Mouse (Mus musculus): ENCODE data around the gene Atp8a1. TPM values are rescaled to one million over a fixed set of nuclear protein-coding genes. Genes with fewer than 3 reads are reported as not detected.

The Atp8a1 gene
- total RNA-seq (2021) (10 to 100 TPM; 17.0 to 23.5 TPM), polyA plus RNA-seq (2012; rRNA removed) (77.8 and 92.0 TPM in 2 replicates)
- long read RNA-seq, full-length matches to known transcripts: 3 of 4 reads
- long read RNA-seq, partial matches to known transcripts: 1 of 4 reads
- long read RNA-seq, other reads (novel, unspliced or antisense): 0 of 4 reads

DNA sequence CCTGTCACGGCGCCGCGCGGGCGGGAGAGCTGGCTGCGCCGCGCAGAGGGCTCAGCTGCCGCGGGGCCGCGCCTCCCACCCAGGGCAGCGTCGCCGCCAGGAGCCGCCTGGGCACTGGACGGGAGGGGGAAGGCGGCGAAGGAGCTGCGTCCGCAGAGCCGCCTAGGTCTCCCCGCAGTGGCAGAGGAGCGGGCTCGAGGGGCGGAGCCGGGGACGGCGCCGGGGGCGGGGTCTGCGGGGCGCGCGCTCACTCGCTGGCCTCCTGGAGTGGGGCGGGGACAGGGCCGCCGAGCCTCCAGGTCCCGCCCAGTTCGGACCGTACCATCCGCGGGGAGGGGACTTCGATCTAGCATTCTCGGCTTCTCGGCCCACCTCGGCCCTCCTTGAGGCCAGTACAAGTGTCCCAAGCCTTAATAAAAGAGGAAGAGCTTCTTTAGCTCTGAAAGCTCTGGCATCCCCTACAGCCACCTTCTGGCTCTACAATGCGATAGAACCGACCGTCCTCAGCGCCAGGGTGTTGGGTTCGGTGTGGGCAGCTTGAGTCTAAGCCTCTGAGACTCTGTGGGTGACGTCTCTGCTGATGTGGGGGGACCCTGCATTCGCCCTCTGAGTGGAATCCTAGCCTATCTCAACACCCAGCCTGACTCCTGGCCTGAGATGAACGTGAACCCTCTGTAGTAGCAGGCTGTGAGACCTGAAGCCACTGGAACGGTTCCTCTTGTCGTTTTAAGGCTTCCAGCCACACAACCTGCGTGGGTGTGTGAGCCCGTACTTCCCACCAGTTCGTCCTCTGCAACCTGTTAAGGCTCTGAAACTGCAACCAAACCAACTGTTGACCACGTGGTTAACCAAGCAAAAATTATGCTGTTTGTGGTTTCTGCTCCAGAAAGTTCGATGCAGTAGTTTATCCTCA lies at the start of gene Atp8a1:
Atp8a1 (minus strand) TSS at position 182 of the 913 bp plus-strand sequence.
- DNase-seq: peak; percentile 100

DNA sequence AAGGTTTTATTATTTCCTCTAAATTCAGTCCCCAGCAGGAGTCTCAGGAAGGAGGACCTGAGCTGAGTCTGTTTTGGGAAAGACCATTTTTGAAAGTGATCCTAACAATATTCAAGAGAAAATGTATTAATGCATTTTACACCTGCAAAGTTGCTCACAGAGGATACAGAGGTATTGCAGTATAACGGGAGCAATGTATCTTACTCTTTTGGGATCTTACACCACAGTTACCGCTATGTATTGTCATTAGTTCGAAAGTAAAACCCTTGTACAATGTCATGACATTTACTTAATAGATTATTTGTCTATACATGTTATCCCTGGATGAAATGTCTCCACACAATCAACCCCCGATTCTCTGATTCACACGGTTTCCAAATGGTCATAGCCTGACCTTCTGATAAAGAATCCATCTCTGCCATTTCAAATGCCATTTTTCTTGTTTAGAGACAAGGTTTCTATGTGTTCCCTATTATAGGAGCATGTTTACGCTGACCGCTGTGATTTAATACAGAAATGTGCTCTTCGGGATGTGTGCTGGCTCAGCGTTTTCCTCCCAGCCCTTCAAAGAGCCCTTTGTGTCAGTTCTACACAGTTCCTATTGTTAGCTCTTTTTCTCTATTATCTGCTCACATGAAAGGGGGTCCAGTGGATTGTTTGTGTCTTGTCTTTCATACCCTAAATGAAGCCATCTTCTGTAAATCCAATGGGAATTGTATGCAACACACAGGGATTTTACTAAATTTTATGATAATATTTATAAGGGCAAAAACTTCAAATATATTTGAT lies 37.4 kb upstream of the Atp8a1 start:
- no peak for DNase-seq

DNA sequence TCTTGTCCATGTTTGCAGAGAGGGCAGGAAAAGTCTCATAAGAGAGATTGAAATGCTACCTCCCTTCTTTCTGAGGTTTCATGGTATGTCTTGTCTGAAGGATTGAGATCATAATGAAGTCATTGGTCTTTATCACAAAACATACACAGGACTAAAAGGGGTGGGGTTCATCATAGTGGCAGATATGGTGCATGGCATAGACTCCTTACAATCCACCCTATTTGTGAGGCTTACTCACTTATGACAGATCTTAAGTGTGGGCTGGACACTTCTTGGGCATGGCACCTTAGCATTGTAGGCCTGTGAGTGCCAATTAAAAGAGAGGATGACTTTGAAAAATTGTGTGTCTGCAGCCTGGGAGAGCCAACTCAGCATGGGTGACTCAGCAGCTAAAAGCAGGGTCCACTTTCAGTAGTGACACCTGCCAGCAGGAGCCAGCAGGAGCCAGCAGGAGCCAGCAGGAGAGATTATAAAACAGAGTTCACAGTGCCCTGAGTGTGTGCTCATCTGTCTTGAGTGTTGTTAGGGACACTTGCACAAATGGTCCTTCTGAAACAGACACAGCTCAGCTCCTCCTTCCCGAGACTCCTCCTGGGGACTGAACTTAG lies 36.4 kb upstream of the Atp8a1 start:
- DNase-seq: peak; percentile 8

DNA sequence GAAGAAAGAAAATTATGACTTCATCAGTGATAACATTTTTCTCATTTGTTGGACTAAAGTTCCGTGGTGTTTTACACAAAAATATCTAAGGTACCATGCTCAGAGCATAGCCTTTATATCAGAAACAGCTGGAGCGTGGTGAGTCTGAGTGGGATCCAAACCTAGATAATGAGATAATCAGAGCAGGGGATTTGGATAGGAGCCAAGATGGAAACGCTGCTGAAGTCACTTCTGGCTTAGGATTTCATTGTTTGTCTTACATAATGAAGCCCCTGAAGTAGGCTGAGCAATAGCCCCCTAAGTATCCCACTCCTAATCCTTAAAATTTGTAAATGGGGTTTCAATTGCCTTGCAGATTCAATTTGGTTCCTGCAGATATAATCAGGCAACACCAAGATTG lies 24.2 kb upstream of the Atp8a1 start:
- no peak for DNase-seq

DNA sequence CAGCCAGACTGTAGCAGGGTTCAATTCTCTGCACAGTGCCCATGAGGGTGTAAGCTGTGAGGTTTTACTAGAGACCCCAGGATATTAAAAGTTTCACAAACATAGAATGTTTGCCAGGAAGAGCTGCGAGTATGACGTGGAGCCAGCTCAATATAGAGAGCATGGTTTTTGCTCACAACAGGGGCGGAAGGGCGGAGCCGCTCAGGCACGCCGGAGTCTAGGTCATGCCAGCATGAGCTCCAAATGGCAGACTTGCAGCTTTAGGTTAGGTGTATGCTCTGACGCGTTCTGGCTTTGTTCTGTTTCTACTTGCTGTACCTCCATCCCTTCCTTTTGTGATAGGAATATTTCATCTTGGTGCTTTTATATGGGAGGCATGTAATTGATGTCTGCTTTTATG lies 19.0 kb upstream of the Atp8a1 start:
- no peak for DNase-seq

DNA sequence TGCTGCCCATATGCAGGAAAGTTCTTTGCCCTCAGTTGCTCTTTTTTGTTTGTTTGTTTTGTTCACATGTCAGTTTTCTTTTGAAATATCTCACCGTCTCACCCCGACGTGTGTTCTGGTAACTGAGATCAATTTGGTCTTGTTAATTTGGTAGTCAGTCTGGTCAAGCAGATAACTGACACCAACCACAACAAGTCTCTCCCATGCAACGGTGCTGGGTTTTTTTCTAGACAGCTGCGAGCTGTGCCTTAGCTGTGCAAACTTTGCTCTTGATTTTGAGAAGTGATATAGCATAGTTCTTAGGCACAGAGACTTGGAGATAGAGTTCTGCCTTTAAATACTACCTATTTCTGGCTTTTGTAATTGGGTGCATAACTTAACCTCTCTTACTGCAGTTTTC lies 18.4 kb upstream of the Atp8a1 start:
- no peak for DNase-seq

DNA sequence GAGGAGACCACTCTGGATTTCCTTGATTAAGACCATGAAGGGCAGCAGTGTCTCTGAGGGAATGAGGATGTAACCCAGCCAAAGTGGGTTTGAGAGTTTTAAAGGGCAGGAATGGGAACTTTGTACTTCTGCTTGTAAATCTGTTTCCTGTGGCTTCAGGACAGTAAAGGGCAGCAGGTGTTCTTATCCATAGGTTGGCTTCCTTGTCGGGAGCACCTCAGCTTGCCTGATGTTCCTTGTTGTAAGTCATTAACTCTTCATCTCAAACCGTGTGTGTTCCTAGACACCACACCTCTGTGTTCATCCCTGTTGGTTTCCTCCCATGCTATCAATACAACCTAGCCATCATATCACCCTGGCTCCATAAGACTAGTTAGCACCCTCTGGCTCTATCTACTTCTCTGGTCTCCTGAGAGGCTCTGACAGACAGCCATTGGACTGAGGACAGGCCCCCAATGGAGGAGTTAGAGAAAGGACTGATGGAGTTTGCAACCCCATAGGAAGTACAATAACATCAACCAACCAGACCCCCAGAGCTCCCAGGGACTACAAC lies 17.4 kb upstream of the Atp8a1 start:
- no peak for DNase-seq

DNA sequence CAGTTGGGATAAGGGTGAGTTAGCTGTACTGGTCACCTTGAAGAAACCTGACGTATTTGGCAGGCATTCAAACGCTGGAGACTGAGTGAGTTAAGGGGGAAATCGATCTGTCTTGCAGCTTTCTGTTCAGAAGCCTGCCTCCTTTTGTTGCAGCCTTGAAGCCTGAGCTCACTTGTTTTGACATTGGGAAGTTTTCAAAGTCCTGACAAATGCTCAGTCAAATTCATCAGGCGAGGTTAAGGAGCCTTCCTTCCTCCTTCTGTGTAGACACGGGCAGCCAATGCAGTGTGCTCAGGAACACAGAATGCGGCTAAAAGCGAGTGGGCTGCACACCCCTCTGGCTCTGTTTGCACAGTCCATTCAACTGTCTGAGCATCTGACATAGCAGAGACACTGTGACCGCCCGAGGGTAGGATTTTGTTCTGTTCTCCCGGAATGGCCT lies 16.7 kb upstream of the Atp8a1 start:
- DNase-seq: no peak

DNA sequence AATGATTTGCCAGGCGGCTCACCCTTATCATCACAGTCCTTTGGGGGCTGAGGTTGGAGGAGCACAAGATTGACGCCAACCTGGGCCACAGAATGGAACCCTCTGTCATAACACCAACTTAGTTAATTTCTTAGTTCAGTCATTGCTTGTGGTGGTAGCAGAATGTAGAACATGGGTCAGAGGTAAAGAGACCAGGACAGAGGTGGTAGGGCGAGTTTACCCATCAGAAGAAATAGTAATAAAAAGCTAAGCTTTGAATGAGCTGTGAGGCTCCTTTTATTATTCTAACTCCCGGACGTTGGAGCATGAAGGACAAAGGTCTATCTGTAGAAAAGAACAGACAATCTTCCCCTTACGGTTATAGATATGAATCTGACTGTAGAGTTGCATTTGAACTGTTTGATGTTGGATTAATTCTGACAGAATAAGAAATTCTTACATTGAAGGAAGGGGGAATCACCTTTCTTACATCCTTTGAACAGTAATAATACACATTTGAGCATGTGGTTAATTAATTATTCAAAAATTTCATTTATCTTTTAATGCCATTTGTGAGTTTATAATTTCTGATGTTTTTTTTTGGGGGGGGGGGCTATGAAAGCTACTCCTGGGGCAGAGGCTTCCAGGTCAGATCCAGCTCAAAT lies 7.9 kb upstream of the Atp8a1 start:
- no peak for DNase-seq

DNA sequence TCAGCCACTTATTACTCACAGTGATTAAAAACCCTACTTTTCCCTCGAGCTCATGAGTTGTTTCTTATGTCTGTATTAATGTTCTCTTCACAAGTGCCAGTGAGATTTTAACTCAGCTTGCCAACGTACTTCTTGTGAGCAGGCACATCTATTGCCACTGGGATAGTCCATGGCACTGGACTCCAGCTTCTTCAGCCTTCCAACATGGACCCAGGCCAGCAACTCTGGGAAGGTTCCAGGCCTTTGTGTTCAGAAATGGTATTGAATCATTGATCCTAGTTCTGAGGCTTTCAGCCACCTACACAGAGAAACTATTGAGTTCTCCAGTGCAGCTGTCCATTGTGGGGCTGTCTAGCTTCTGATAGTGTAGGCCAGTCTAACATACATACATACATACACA lies 5.6 kb upstream of the Atp8a1 start:
- no peak for DNase-seq

DNA sequence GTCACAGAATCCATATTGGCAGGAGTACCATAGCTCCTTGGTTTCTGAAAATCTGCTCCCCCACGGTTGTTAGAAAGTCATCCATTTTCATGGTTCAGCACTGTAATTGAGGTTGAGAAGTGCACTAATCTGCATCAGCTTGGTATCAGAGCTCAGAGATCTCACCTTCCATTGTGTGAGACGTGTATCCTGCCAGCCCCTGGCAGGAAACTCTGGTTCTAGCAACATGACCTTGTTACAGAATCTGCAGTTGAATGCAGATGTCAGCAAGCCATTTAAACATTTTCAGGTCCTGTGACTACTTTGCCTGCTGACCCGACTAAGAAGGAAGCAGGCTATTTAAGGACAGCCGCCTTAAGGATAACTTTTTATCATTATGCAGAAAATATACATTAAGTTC lies 2.2 kb upstream of the Atp8a1 start:
- DNase-seq: no peak

DNA sequence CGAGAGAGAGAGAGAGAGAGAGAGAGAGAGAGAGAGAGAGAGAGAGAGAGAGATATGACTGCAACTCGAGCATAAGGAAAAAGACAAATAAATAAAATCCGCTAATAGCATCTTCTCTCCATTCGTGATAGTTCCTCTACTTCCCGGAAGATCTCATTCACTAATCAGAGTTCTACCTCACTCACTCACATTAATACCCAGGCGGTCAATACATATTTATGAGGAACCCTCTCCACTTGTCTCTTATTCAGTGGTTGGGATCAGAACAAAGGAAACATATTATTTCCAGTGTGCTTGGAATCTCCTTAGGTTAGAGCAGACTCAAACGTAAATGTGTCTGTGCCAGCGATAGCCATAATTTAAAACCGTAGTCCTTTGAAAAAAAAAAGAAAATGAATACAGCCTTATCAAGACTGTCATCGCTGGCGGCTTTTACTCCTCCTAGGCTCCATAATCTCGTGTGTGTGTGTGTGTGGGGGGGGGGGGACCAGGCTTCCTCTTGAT lies 1.3 kb upstream of the Atp8a1 start:
- no peak for DNase-seq

DNA sequence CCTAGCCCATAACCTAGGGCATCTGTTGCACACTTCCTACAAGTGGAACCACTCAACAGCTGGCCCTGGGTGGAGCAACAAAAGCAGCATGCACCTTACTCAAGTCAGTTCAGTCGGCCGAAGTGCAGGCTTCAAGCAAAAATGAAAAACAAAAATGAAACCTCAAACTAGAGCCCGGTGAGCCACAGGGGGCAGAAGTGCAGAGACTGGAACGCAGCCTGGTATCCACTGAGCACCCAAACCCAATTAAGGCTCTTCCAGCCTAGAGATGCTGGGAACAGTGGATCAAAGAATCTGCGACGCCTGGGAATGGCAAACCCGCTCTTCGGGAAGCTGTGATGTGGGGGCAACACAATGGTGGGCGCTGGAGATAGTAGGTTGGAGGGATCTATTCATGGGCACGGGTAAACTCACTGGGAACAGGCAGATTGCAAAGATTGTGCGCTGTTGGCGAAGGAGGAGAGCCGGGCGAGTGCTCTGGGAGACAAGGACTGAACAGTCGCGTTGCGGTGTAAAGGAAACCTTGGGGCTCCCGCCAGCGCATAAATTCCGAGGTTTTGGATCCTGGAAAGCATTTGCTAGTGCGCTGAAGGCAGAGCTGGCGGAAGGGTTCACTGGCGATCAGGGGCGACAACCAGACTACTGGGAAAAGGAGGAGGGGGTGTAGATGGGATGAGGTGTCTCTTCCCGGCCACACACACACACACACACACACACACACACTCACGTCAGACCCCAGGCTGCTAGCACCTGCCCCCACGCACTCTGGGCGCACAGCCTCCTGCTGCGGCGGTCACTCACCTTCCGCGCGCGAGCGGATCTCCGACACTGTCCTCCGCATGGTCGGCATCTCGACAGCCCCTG lies 641 bp downstream of the Atp8a1 start:
- peak; percentile 76 for DNase-seq

DNA sequence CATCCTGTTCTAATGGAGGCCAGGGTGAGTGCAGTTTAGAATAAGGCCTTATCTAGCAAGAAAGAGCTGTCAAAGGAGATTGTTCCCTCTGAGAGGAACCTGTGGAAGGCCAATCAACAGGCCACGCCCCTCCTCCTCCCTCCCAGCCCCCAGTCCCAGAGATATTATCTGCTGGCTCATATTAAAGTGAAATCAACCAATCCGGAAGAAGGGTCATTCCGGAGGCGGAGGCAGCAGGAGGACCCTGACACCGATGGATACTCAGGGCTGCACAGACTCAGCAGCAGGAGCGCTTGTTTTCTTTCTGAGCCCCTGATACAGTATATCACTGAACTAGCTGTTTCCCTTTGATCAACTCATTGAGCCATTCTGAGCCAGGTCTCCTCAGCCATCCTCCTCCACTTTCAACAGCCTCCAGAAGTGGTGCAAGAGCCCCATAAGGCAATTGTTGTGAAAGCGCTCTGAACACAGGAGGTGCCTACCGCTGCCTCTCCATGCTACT lies 2.0 kb downstream of the Atp8a1 start:
- no peak for DNase-seq

DNA sequence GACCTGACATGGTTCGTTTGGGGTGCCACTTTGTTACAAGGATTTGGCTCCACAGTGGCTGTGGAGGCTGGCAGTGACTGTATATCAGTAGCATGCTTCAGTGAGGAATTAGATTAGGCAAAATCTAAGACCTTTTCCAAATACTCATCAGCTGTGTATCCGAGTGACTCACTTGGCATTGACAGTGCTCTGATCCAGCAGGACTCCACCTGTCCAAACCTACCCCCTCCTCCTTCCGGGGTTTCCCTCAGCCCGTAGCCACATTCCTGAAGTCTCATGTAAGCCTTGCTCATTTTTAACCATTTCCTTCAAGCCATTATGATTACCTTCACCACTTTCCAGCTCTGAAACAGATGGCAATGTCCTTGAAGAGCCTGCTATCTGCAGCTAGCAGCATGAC lies 3.2 kb downstream of the Atp8a1 start:
- no peak for DNase-seq

DNA sequence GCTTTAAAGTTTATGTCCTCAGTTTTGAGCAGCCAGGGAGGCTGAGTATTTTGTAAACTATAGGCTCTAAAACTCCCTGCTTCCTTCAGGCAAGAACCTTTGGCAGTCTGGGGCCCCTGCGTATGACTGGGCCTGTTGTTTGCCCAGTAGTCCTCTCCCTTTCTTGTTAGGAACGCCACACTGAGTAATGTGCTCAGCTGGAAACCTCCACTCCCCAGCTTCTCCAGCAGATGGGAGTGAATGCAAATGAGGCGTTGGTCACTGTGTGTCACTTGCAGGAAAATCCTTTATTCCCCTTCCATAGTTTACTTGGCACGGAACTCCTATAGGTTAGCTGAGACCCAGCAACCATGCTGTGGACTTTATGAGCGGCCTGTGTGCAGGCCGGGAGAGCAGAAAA lies 4.9 kb downstream of the Atp8a1 start:
- no peak for DNase-seq

DNA sequence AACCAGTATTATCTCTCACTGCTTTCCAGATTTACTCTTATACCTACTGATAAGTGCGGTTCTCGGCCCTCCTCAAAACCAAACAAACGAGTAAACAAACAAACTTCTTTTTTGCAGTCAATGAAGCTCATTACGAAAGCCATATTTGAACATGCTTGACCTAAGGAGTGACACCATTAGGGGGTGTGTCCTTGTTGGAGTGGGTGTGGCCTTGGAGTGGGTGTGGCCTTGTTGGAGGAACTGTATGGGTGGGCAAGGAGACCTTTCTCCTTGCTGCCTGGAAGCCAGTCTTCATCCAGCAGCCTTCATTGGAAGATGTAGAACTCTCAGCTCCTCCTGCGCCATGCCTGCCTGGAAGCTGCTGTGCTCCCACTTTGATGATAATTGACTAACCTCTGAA lies 13.4 kb downstream of the Atp8a1 start:
- no peak for DNase-seq

DNA sequence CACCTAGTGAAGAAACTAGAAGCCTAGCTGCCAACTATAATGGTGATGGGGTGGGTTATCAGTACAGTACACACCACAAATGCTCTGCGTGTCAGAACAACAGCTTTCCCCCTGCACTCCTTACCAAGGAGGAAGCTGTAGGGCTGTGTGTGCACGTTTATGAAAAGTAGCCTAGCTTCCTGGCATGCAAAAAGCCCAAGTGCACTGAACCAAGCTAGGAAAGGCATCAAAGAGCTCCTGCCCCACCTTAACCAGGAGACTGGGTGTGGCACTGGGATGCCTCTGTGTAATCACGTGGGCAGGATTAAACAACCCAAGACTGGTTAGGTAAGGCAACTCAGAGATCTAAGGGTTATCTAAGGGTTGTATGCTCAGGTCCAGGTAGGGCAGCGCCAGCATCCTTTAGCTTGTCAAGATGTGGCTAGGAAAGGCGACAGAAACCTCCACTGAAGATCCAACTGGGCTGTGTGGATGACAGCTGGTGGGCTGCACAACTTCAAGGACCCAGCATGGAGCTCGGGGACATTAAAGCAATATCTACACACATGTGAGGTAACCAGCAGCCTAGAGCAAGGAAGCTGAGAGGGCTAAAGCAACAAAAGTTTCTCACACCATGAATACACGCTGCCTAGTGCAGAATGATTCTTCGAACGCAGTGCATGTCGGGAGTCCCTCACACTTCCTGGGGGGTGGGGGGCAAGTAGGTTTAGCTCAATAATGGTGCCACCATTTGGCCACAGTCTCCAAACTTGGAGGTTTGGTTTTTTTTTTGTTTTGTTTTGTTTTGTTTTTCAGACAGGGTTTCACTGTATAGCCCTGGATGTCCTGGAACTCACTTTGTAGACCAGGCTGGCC lies 15.7 kb downstream of the Atp8a1 start:
- DNase-seq: no peak

DNA sequence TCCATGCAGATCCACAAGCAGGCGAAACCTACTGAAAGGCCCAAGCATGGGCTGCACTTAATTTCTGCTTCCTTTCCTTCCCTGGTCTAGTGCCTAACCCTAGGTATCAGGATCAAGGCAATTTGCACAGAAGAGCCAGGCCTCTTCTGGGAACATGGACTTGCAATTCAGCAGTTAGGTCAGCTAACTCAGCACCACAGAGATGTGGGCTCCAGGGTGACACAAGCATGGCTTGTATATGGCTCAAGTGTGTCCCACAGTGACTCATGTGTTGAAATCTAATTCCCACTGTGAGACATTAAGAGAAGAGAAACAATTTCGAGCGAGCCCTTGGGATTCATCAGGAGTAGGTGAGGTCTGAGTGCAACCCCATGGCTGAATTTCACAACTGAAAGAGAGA lies 18.9 kb downstream of the Atp8a1 start:
- no peak for DNase-seq
